Mouse (Mus musculus) gastrocnemius, postnatal 10 days (tissue): ENCODE measurements at regions not wholly inside any gene's neighbourhood (a gene's known extent, or its start where the extent isn't known, plus 50 kb on each side); places are given as distances from the start of the nearest gene placed in this dataset.
A peak's percentile ranks its signal among the peaks of the same experiment; 100 is the strongest.

ENCODE experiments used
- DNase-seq: peaks from one replicate; pipeline ENCODE4 v3.0.0; 2021; ENCODE audit warnings: mixed read lengths

DNA sequence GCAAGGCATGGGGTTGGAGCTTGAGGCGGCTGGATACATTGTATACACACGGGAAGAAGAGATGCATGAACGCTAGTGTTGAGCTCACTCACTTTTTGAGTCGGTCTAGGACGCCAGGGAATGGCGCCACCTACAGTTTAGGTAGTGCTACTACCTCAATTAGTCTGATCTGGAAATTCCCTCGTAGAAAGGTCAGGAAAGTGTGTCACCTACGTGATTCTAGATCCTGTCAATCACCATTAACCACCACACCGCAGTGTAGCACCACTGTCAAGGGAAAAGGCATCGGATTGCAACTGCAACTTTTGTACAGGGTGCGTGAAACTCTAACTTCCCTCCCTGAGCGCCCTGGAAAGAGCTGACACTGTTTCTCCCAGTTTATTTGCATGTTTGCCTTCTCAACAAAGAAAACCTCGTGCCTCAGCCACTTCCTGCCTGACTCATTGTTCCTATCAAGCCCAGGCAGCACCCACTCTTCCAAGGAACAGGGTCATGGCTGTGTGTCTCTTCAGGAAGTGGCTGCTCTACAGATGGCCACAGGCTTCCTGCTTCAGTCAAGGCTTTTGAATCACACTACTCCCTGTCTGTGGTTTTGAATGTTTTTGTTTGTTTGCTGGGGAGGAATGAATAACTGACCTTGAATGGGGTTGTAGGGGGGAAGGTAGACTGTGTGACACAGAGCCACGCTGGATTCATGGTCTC lies 231.6 kb upstream of the Jmjd1c start:
- DNase-seq, result no peak

DNA sequence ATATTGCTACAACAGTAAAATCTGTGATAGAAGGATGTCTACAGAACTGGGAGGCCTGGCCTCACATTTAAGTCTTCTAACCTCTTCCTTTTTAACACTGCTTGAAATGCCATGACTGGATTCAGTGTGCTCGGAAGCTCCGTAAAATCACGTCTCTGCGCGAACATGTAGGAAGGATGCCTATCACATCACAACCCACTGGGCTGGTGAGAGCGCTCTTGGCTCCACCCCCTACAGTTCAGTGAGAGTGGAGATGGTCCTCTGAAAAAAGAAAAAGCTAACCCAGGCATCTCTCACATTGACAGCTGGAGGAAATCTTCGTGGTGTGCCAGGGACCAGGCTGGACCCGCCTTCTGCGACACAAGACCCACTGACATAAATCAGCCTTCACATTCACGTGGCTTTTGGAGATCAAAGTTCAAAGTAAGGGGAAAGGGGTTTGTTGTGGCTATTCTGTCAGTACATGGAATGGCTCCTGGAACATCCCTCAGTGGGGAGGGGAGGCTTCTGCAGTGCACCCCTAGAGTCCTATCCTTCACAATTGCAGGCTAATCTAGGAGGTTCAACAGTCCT lies 230.8 kb upstream of the Jmjd1c start:
- DNase-seq, result no peak

- DNase-seq, result no peak
These were observed 224.7 kb upstream of the Jmjd1c start for GRCm38 (mm10) chr10:66871133-66871664.

DNA sequence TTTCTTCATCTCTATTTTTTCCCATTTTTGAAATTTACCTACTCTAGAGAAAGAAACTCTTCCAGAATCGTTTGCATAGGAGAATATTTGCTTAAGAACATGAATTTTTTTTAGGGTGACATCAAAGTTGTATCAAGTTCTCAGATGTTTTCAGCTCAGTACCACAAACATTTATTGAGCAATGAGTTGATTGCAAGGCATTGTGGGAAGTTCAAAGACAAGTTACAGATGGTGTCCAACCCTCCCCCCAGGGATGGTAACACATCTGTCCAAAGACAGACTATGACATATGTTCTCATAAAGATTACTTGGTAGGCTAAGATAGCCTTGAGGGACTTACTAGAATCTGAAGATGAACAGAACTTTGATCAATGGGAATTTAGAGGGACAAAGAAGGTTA lies 224.3 kb upstream of the Jmjd1c start:
- DNase-seq, result no peak

- no peak for DNase-seq
These were observed 222.5 kb upstream of the Jmjd1c start for GRCm38 (mm10) chr10:66873468-66873867.

GRCm38 (mm10) chr10:66879071-66879470 lies 216.9 kb upstream of the Jmjd1c start:
- DNase-seq, result no peak

DNA sequence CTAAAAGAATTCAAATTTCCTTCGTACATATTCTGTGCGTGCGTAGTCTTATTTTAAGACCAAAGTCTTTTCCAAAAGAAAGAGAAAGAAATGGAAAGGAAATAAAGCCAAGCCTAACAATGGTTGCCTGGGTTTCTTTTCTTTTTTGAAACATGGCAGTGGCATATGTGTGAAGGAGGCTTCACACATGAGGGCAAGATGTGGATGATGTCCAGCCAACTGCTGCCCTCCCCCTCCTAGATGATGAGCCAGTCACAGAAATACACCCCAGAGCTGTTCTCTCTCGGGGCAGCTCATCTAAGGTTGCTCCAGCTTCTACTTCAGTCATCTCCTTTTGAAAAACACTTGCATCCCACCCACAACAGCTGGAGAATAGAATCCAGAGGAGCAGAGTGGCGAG lies 213.1 kb upstream of the Jmjd1c start:
- no peak for DNase-seq

- no peak for DNase-seq
These were observed 210.3 kb upstream of the Jmjd1c start for GRCm38 (mm10) chr10:66885575-66885974.

- DNase-seq, result no peak
These were observed 206.0 kb upstream of the Jmjd1c start for GRCm38 (mm10) chr10:66889786-66890555.

- DNase-seq, result no peak
These were observed 204.1 kb upstream of the Jmjd1c start for GRCm38 (mm10) chr10:66891811-66892210.

GRCm38 (mm10) chr10:66893836-66894235 lies 202.1 kb upstream of the Jmjd1c start:
- DNase-seq, result no peak

DNA sequence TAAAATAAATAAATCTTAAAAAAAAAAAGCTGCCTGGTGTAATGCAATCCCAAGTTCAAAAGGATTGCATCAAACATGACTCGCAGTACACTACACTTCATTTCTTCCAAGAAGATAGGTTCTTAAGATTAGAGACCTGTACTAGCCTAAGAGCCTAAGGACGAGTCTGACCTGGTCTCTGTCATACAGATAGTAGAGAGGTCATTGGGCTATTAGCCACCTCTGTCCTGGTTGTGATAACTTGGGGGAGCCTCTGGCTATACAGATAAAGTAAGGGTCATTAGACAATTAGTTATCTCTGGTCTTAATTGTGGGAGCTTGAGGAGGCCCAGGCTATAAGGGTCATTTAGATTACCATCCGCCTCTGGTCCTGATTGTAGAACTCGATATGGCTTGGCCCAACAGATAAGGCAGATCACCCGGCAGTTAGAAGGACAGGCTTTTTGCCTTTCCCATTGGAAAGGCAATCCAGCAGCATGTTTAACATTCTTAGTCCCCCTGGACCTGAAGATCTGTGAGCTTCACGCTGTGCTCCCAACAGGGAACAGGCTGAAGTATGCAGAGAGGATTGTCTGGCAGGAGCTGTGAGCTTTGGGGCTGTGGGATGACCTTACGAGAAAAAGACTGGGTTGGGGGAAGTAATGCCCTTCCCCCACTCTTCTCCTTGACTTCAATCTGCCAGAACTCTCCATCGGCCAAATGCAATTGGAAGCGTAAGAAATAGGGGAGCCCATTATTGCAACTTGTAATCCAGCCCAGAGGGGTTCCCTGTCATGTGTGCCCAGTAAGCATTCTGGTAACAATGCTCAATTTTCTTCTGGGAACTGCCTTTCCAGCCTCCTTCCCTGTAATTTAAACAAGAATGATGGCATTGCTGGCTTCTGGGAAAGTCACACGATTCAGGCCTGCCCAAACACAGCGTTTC lies 199.0 kb upstream of the Jmjd1c start:
- no peak for DNase-seq

DNA sequence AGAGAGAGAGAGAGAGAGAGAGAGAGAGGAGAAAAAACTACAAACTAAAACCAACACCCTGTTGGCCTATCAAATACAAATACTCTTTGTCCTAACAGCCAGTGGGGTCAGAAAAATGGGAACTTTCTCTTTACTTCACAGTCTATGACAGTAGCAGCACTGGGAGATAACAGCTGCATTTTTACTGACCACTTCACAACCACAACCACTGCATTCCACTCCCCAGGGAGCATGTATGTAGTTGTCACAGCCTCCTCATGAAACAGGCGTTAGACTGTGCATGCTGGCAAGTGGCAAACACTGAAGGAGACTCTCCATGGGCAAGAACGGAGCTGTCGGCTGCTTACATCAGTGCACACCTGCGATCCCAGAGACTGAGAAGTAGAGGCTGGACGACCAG lies 196.2 kb upstream of the Jmjd1c start:
- no peak for DNase-seq

DNA sequence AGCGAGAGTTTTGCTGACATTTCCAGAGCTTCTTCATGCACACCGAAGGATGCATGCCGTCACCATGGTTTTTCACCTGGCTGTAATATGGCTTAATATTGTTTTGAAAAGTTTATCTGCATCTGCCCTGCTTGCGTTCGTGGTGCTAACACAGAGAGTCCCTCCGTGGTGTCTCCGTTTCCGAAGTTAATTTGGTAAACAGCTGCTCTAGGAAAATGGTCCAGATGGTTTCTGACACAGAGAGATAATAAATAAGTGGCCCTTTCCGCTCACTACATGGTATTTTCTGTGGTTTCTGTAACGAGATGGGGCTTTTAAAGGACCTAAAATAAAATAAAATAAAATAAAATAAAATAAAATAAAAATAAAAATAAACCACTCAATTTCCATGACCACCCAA lies 195.1 kb upstream of the Jmjd1c start:
- no peak for DNase-seq

GRCm38 (mm10) chr10:66901873-66902272 lies 194.1 kb upstream of the Jmjd1c start:
- no peak for DNase-seq

DNA sequence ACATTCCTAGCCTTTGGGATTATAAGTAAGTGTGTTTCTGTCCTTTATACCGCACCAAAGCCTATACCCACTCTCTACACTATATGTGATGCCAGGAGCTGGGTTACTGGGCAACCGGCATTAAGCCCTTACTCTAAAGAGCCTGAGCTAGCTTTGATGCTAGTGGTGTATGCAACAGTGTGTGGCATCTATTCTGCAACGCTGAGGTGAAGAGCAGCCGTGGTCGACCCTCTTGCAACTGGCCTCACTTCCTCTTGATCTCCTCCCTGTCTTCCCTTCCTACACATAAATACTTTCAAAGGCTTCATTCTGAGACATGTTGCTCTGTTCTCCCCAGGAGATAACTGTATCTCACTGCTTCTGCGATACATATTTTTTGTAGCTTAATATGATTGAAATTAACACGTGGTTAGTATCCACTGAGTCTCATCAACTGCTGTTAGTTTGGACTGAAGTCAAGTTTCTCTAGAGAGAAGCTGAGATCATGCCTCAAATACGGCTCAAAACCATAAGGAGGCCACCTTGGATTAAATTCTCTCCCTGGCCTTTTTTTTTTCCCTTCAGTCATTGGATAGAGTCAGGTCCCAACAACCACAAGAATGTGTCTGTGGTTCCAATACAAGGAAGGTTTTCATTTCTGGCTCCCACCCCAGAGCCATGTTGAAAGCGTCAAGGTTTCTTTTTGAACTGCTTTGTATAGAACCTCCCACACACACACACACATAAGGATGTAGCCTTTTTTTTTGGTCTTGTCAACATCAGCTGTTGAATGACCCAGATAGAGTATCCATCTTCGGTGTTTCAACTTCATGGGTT lies 191.2 kb upstream of the Jmjd1c start:
- DNase-seq, result no peak

DNA sequence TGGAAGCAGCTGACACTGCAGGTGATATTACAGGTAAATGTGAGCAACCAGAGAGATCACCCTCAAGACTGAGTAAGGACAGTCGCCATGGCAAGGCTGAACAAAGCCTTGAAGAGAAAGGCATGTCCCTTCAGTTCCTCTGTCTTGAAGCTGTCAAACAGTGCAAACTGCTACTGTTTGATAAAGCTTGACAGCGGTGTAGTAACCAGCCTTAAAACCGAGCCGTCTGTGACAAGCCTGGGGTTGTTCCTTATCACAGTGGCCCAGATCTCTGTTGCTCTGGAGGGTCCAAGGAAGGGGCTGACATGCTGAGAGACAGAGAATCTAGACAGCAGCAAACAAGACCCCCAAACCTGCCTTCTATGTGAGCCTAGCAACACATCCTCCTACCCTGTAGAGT lies 188.1 kb upstream of the Jmjd1c start:
- no peak for DNase-seq

DNA sequence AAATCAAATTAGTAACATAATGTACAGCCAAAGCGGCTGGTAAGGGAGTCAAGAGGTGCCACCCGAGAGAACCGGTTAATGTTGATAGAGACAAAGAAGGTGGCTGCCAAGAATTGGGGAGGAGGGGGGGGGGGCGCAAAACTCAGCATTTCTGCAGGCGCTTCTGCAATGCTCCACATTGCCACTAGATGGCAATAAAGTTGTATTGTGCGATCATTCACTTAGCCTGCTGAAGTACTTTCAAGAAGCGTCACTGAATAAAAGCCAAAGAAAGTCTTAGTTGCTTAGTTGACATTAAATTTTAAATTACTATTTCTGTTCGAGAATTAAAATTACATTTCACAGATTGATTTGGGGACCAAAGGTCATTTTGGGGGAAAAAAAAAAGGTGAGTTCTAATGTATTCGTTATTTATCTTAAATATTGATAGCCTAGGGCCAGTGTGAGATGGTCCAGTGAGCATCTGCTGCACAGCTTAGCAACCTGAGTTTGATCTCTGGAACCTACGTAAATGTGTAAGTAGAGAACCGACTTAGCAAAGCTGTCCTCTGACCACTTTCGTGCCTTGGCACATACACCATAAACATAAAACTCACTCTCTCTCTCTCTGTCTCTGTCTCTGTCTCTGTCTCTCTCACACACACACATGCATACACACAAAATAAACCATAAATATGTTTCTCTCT lies 186.6 kb upstream of the Jmjd1c start:
- DNase-seq, result peak; percentile 62

DNA sequence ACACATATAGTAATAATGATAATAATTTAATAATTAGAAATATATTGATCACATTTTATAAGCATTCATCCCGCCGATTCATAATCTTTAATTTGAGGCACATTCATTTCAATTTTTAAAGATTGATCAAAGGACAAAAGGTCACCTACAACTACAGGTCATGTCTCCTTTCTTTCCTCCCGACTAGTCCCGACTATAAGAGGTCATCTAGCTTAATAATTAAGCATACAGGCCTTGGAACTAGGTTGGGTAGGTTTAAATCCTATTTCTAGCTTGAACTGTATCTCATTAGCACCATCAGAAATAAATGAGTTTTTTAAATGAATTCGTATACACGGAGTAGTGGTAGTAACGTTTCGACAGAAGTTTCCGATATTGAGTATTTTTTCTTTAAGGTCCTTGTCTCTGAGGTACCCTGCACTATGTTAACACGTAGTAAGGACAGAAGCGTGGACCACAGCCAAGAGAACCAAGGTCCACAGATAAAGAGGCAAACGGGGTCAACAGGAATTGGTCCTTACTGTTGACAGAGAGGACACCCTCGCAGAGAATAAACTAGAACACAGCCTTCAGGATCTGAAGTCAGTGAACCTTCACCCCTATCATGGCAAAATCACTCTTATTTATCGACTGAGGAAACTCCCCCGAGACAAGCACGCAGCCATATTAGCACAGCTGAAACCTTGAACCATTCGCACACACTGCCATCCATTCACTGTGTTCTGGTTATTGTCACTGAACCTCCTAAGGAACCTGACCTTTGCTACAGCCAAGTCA lies 185.8 kb upstream of the Jmjd1c start:
- DNase-seq, result no peak
